Mouse (Mus musculus): ENCODE results near the gene Zscan10.

The Zscan10 gene

GRCm38 (mm10) chr17:23654001-23654400 lies 53.3 kb downstream of the Zscan10 start:
- DNase-seq = no peak

GRCm38 (mm10) chr17:23654410-23654809 lies 53.8 kb downstream of the Zscan10 start:
- no peak for DNase-seq

- no peak for DNase-seq
Measured at GRCm38 (mm10) chr17:23658450-23658849, 57.8 kb downstream of the Zscan10 start.

- peak; percentile 56 for DNase-seq
Measured at GRCm38 (mm10) chr17:23660117-23660875, 59.6 kb downstream of the Zscan10 start, which contains the start of gene Bicdl2. TSS of gene Bicdl2 (plus strand) at chr17:23660506.
